Mouse (Mus musculus) forebrain, embryonic 16.5 days (tissue): ENCODE measurements around the gene Ston2. TPM values are rescaled to one million over a fixed set of nuclear protein-coding genes. Genes with fewer than 3 reads are reported as not detected.

Experiments
- ATAC-seq: fragments of 200-750 bp; cut with Nextera tagmentation; 2 replicates; pipeline ENCODE4 v1.8.0; 2017; ENCODE audit warnings: mild to moderate bottlenecking, moderate library complexity
- H3K27ac ChIP-seq: fragments of 300-500 bp; sonication (generic); 2 replicates; pipeline ENCODE4 v1.5.1; 2014; ENCODE audit warnings: low read length, control low read depth
- H3K27me3 ChIP-seq: fragments of 300-500 bp; sonication (generic); replicated peaks from 2 replicates; pipeline ENCODE4 v1.6.1; 2014; ENCODE audit warnings: low read length; ENCODE audit not compliant: control insufficient read depth, insufficient read depth
- H3K36me3 ChIP-seq: fragments of 300-500 bp; sonication (generic); 2 replicates; pipeline ENCODE4 v1.6.1; 2014; ENCODE audit not compliant: control insufficient read depth, insufficient read depth
- H3K4me1 ChIP-seq: fragments of 300-500 bp; sonication (generic); replicated peaks from 2 replicates; pipeline ENCODE4 v1.6.1; 2014; ENCODE audit warnings: low read length; ENCODE audit not compliant: control insufficient read depth, insufficient read depth
- H3K4me2 ChIP-seq: fragments of 300-500 bp; sonication (generic); 2 replicates; pipeline ENCODE4 v1.6.1; 2014; ENCODE audit warnings: mild to moderate bottlenecking, low read length, control low read depth
- H3K4me3 ChIP-seq: fragments of 300-500 bp; sonication (generic); replicated peaks from 2 replicates; pipeline ENCODE4 v1.5.1; 2014; ENCODE audit warnings: mild to moderate bottlenecking, low read length, control low read depth
- H3K9ac ChIP-seq: fragments of 300-500 bp; sonication (generic); replicated peaks from 2 replicates; pipeline ENCODE4 v1.6.1; 2014; ENCODE audit warnings: low read depth, low read length, control low read depth
- H3K9me3 ChIP-seq: fragments of 300-500 bp; sonication (generic); 2 replicates; pipeline ENCODE4 v1.6.1; 2016; ENCODE audit warnings: low read length; ENCODE audit not compliant: control insufficient read depth
- WGBS: fragments of 180-500 bp; shearing (Covaris S2); extraction: QIAGEN DNeasy Blood & Tissue Kit; methylation state at CpG from one replicate; pipeline ENCODE4 v1.1.7; 2014; 5-methylcytosine and 5-hydroxymethylcytosine counted together
- polyA plus RNA-seq: library from polyadenylated mRNA; unstranded; fragments of >200 nt; fragmentation: Nextera tagmentation; extraction: Ambion mirVana; gene quantifications from 2 replicates; pipeline ENCODE4 v1.2.1, GENCODE M21; 2015

The Ston2 gene
- polyA plus RNA-seq, 1 experiment from 2014 or later = 6.4 TPM

DNA sequence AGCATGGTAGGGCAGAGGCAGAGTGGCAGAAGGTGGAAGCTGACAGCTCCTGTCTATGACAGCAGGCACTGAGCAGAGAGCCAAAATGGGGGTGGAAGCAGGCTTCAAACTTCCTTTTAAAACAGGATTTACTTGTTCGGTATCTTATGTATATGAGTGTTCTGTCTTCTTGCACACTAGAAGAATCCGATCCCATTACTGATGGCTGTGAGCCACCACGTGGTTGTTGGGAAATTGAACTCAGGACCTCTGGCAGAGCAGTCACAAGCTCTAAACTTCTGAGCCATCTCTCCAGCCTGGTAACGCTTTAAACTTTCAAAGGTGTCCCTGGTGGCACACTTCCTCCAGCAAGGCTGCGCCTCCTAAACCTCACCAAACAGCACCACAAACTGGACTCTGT lies 85.4 kb downstream of the Ston2 start:
- Histone ChIP-seq H3K27ac (no peak overlapping the region), H3K36me3 (no peaks in the 10 kb centered on the region), H3K27me3 (no peaks in the 10 kb centered on the region), H3K4me3 (no peak overlapping the region), H3K4me2 (no peak overlapping the region), H3K4me1 (0 out of 2 replicates have a peak, but pooled peaks cover 1% of the 10 kb centered on the region), H3K9ac (no peak overlapping the region), H3K9me3 (0 out of 2 replicates have a peak, but pooled peaks cover 2% of the 10 kb centered on the region)
- 84% methylated on average over 5 of the region's 5 CpGs for WGBS
- no peak for ATAC-seq

- Histone ChIP-seq H3K27ac (no peak overlapping the region), H3K4me2 (no peak overlapping the region), H3K4me3 (no peak overlapping the region), H3K4me1 (no peaks in the 10 kb centered on the region), H3K9me3 (0 out of 2 replicates have a peak, but pooled peaks cover 2% of the 10 kb centered on the region), H3K27me3 (no peaks in the 10 kb centered on the region), H3K36me3 (no peaks in the 10 kb centered on the region), H3K9ac (no peak overlapping the region)
- 92% methylated on average over 7 of the region's 7 CpGs for WGBS
- no peak for ATAC-seq
Measured at GRCm38 (mm10) chr12:91699451-91700141, 88.6 kb downstream of the Ston2 start.

DNA sequence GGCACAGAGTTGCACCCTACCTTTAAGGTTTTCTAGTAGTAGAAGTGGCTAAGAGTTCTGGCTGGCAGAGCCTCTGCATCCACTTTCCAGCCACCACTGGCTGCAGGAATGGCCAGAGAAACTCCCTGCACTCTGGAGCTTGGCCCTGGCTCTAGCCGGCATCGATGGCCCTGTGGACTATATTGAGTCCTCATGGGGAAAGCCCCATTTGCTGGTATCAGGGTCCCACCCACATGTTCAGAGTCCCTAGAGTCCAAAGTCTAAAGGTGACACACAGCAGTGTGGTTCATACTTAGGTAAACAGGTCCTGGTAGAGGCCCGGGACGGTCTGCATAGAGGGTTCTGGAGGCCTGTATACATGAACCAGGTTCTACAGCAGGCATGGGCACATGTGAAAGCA lies 92.0 kb downstream of the Ston2 start:
- Histone ChIP-seq H3K9me3 (0 out of 2 replicates have a peak, but pooled peaks cover 2% of the 10 kb centered on the region), H3K4me1 (no peaks in the 10 kb centered on the region), H3K9ac (no peak overlapping the region), H3K4me2 (no peak overlapping the region), H3K27ac (no peak overlapping the region), H3K36me3 (no peaks in the 10 kb centered on the region), H3K4me3 (no peak overlapping the region), H3K27me3 (no peaks in the 10 kb centered on the region)
- 96% methylated on average over 4 of the region's 4 CpGs for WGBS
- no peak for ATAC-seq

- no peaks in the 10 kb centered on the region for H3K4me1 ChIP-seq
- H3K27ac ChIP-seq = no peak overlapping the region
- no peak overlapping the region for H3K4me3 ChIP-seq
- H3K9me3 ChIP-seq = 0 out of 2 replicates have a peak, but pooled peaks cover 2% of the 10 kb centered on the region
- ATAC-seq = no peak
- no peaks in the 10 kb centered on the region for H3K27me3 ChIP-seq
- no peaks in the 10 kb centered on the region for H3K36me3 ChIP-seq
- WGBS = 50% methylated on average over 4 of the region's 4 CpGs
- no peak overlapping the region for H3K9ac ChIP-seq
- no peak overlapping the region for H3K4me2 ChIP-seq
Measured at GRCm38 (mm10) chr12:91695761-91696160, 92.4 kb downstream of the Ston2 start.

DNA sequence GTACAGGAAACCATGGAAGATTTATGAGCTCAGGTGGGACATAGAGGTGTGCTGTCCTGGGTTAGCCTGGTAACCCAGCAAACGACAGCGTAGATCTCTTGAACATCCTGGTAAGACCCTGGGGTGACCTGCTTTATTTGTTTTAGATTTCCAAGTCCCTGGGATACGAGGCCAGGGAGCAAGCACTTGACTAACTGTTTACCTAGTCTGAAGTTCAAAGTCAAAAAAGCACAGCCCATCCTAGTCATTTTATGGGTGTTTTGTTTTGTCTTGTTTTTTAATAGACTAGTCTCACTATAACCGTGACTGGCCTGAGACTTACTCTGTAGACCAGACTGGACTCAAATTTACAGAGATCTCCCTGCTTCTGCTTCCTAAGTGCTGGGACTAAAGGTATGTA lies 93.4 kb downstream of the Ston2 start:
- 89% methylated on average over 4 of the region's 4 CpGs for WGBS
- H3K4me1 ChIP-seq = no peaks in the 10 kb centered on the region

DNA sequence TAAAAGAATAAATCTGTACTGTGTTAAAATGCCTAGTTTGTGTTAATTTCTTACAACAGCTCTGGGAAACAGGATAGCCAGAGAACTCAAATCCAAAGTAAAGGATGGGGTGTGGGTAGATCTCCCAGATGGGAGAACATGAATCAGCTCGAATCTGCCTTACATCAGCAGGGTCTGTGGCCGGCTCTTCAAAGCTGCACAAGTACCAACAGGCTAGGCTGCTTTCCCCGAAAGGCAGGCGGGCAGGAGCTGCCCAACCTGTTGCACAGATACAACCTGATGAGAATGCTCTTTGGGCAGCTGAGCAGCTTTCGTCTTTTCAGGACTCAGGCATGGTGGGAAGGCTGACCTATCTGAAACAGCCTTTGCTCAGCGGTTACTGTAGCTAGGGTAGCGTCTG lies 94.6 kb downstream of the Ston2 start:
- WGBS = 87% methylated on average over 7 of the region's 7 CpGs
- Histone ChIP-seq H3K4me1 (no peaks in the 10 kb centered on the region), H3K36me3 (no peaks in the 10 kb centered on the region), H3K9ac (no peak overlapping the region), H3K9me3 (0 out of 2 replicates have a peak, but pooled peaks cover 2% of the 10 kb centered on the region), H3K27ac (no peak overlapping the region), H3K4me2 (no peak overlapping the region), H3K27me3 (no peaks in the 10 kb centered on the region), H3K4me3 (no peak overlapping the region)
- no peak for ATAC-seq

More for the DNA sequence above, 93.4 kb downstream of the Ston2 start:
- ATAC-seq = no peak
- H3K36me3 ChIP-seq = no peaks in the 10 kb centered on the region
- H3K4me2 ChIP-seq = no peak overlapping the region
- no peak overlapping the region for H3K27ac ChIP-seq
- no peaks in the 10 kb centered on the region for H3K27me3 ChIP-seq
- H3K9ac ChIP-seq = no peak overlapping the region
- H3K4me3 ChIP-seq = no peak overlapping the region
- 0 out of 2 replicates have a peak, but pooled peaks cover 2% of the 10 kb centered on the region for H3K9me3 ChIP-seq

DNA sequence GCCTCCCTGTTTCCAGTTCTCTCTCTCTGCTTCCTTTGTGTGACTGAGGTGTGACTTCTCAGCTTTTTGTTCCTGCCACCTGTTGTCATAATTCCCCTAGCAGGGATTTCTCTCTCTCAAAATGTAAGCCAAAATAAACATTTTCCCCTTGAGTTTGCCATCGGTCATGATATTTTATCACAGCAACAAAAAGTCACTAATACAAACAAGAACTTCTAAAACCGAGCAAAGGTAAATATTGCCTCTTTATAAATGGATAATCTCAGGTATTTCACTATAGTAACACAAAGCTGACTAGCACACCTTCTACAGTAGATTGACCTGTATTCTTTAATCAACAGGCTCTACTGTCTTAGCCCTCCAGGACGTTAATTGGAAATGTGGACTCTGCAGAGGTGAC lies 95.2 kb downstream of the Ston2 start:
- Histone ChIP-seq H3K4me1 (no peaks in the 10 kb centered on the region), H3K9ac (no peak overlapping the region), H3K9me3 (0 out of 2 replicates have a peak, but pooled peaks cover under 1% of the 10 kb centered on the region), H3K4me3 (no peak overlapping the region), H3K27ac (no peak overlapping the region), H3K4me2 (no peak overlapping the region), H3K27me3 (no peaks in the 10 kb centered on the region), H3K36me3 (no peaks in the 10 kb centered on the region)
- 88% methylated on average over 3 of the region's 3 CpGs for WGBS
- no peak for ATAC-seq

- H3K9ac ChIP-seq = 0 out of 2 replicates have a peak overlapping the region, but pooled peaks have one; percentile 2
- 0 out of 2 replicates have a peak overlapping the region, but pooled peaks have one; percentile 5 for H3K4me3 ChIP-seq
Measured at GRCm38 (mm10) chr12:91685674-91686290, 102.4 kb downstream of the Ston2 start.

GRCm38 (mm10) chr12:91684840-91685415 lies 103.3 kb downstream of the Ston2 start:
- no peaks in the 10 kb centered on the region for H3K27me3 ChIP-seq
- peaks cover 36% of the 10 kb centered on the region for H3K4me1 ChIP-seq
- no peak overlapping the region for H3K9ac ChIP-seq
- H3K27ac ChIP-seq = peak overlapping the region; percentile 54
- 4% methylated on average over 11 of the region's 11 CpGs for WGBS
- peak; percentile 34 for ATAC-seq
- peak overlapping the region; percentile 5; the same call in 1 of the 2 replicates for H3K4me3 ChIP-seq
- no peaks in the 10 kb centered on the region for H3K9me3 ChIP-seq
- H3K36me3 ChIP-seq = no peaks in the 10 kb centered on the region
- H3K4me2 ChIP-seq = peak overlapping the region; percentile 46

More at GRCm38 (mm10) chr12:91685674-91686290, 102.4 kb downstream of the Ston2 start:
- Histone ChIP-seq H3K27me3 (no peaks in the 10 kb centered on the region), H3K4me2 (peak overlapping the region; percentile 19; the same call in 1 of the 2 replicates), H3K36me3 (no peaks in the 10 kb centered on the region), H3K9me3 (no peaks in the 10 kb centered on the region), H3K27ac (no peak overlapping the region), H3K4me1 (peaks cover 34% of the 10 kb centered on the region)
- no peak for ATAC-seq
- 8% methylated on average over 11 of the region's 13 CpGs for WGBS
